19 mouse cellular contexts compared by ENCODE assay signal in genomic region chr1:18758347-18759129, GRCm38 (mm10).
A peak's percentile ranks its signal among the peaks of the same experiment; 100 is the strongest.
DNase-seq lines count a peak whose midpoint lies in the region; ATAC-seq and TF ChIP-seq lines count a peak whose summit lies in the region.
"Had no signal": no experiment of that assay in that cellular context is flagged by ENCODE, and none has a peak within 500 bp of the region (broad histone marks: within the 10 kb centered on the region; RNA-seq: fewer than 3 reads in every experiment).

No protein-coding gene starts in this region.

- H3K4me1 ChIP-seq in forebrain, embryonic 13.5 days = no peaks in the 10 kb centered on the region
- no peaks in the 10 kb centered on the region for H3K4me1 ChIP-seq in forebrain, embryonic 10.5 days
- no peaks in the 10 kb centered on the region for H3K4me1 ChIP-seq in forebrain, postnatal 0 days (ENCODE audit: insufficient read depth)
- peaks cover 5% of the 10 kb centered on the region; the same call in 1 of the 2 replicates for H3K4me1 ChIP-seq in midbrain, embryonic 13.5 days (replicated peaks)
- H3K4me1 ChIP-seq: embryonic facial prominence, embryonic 13.5 days; limb, embryonic 15.5 days; neural tube, embryonic 12.5 days had no signal

- no peaks in the 10 kb centered on the region for H3K27me3 ChIP-seq in forebrain, embryonic 13.5 days
- no peaks in the 10 kb centered on the region for H3K27me3 ChIP-seq in forebrain, embryonic 10.5 days (ENCODE audit: poor library complexity, severe bottlenecking)
- H3K27me3 ChIP-seq in forebrain, postnatal 0 days (ENCODE audit: insufficient read depth, low read length) = no peaks in the 10 kb centered on the region
- no peaks in the 10 kb centered on the region for H3K27me3 ChIP-seq in midbrain, embryonic 13.5 days
- H3K27me3 ChIP-seq: CH12.LX; embryonic facial prominence, embryonic 13.5 days; limb, embryonic 15.5 days; neural tube, embryonic 12.5 days had no signal

- H3K36me3 ChIP-seq in forebrain, embryonic 13.5 days (ENCODE audit: poor library complexity, severe bottlenecking) = no peaks in the 10 kb centered on the region
- H3K36me3 ChIP-seq in forebrain, embryonic 10.5 days (replicated peaks) = no peaks in the 10 kb centered on the region
- H3K36me3 ChIP-seq in forebrain, postnatal 0 days (ENCODE audit: insufficient read depth) = no peaks in the 10 kb centered on the region
- H3K36me3 ChIP-seq in midbrain, embryonic 13.5 days = no peaks in the 10 kb centered on the region
- H3K36me3 ChIP-seq: embryonic facial prominence, embryonic 13.5 days; limb, embryonic 15.5 days; neural tube, embryonic 12.5 days had no signal

- no peak overlapping the region for H3K9ac ChIP-seq in forebrain, embryonic 13.5 days
- H3K9ac ChIP-seq in forebrain, postnatal 0 days = no peak overlapping the region
- no peak overlapping the region for H3K9ac ChIP-seq in midbrain, embryonic 13.5 days (replicated peaks)
- H3K9ac ChIP-seq: embryonic facial prominence, embryonic 13.5 days; limb, embryonic 15.5 days; liver, postnatal 0 days; neural tube, embryonic 12.5 days had no signal

- 56% methylated on average over 3 of the region's 3 CpGs for WGBS in forebrain, embryonic 13.5 days
- WGBS in forebrain, embryonic 10.5 days = 77% methylated on average over 3 of the region's 3 CpGs
- WGBS in forebrain, postnatal 0 days = 45% methylated on average over 3 of the region's 3 CpGs
- 57% methylated on average over 3 of the region's 3 CpGs for WGBS in midbrain, embryonic 13.5 days

- peak; percentile 89 for ATAC-seq in forebrain, embryonic 13.5 days
- ATAC-seq in forebrain, postnatal 0 days = peak; percentile 93
- ATAC-seq in midbrain, embryonic 13.5 days = peak; percentile 81
- ATAC-seq: liver, postnatal 0 days had no signal

- H3K4me2 ChIP-seq in forebrain, embryonic 13.5 days = no peak overlapping the region
- no peak overlapping the region for H3K4me2 ChIP-seq in forebrain, postnatal 0 days (ENCODE audit: low read depth)
- H3K4me2 ChIP-seq in midbrain, embryonic 13.5 days (replicated peaks) = no peak overlapping the region
- H3K4me2 ChIP-seq: embryonic facial prominence, embryonic 13.5 days; limb, embryonic 15.5 days; neural tube, embryonic 12.5 days had no signal

- H3K9me3 ChIP-seq in forebrain, embryonic 13.5 days (replicated peaks) = no peaks in the 10 kb centered on the region
- H3K9me3 ChIP-seq in forebrain, embryonic 10.5 days = no peaks in the 10 kb centered on the region
- no peaks in the 10 kb centered on the region for H3K9me3 ChIP-seq in forebrain, postnatal 0 days (ENCODE audit: low read length)
- H3K9me3 ChIP-seq in midbrain, embryonic 13.5 days = no peaks in the 10 kb centered on the region
- H3K9me3 ChIP-seq: embryonic facial prominence, embryonic 13.5 days; limb, embryonic 15.5 days; neural tube, embryonic 12.5 days had no signal

- H3K27ac ChIP-seq in forebrain, embryonic 13.5 days = no peak overlapping the region
- no peak overlapping the region for H3K27ac ChIP-seq in forebrain, embryonic 10.5 days
- H3K27ac ChIP-seq in forebrain, postnatal 0 days (ENCODE audit: low read depth, low read length) = no peak overlapping the region
- H3K27ac ChIP-seq in midbrain, embryonic 13.5 days = no peak overlapping the region
- H3K27ac ChIP-seq: embryonic facial prominence, embryonic 13.5 days; gastrocnemius, adult 2 months; limb, embryonic 15.5 days; neural tube, embryonic 12.5 days had no signal

- no peak for DNase-seq in forebrain, embryonic 10.5 days (ENCODE audit: extremely low spot score, low spot score)
- peak; percentile 57 for DNase-seq in forebrain, postnatal 0 days
- peak; percentile 44 for DNase-seq in retina, embryonic 14.5 days (ENCODE audit: low spot score)
- DNase-seq in frontal cortex, adult 2 months (ENCODE audit: extremely low spot score in 1 of 2, low spot score in 1 of 2) = no peak
- no peak for DNase-seq in heart, postnatal 25 days (ENCODE audit: low spot score)
- no peak for DNase-seq in liver
- DNase-seq: adrenal gland, adult 2 months; cerebellum, adult 2 months; gastrocnemius, adult 2 months; heart, adult 11 months; kidney, adult 2 months; liver, postnatal 0 days; thymus, adult 18-20 months had no signal

- H3K4me3 ChIP-seq in forebrain, embryonic 13.5 days = no peak overlapping the region
- H3K4me3 ChIP-seq in forebrain, embryonic 10.5 days = no peak overlapping the region
- H3K4me3 ChIP-seq in forebrain, postnatal 0 days (ENCODE audit: low read depth, low read length) = no peak overlapping the region
- no peak overlapping the region for H3K4me3 ChIP-seq in midbrain, embryonic 13.5 days (replicated peaks)
- H3K4me3 ChIP-seq: embryonic facial prominence, embryonic 13.5 days; gastrocnemius, adult 2 months; limb, embryonic 15.5 days; neural tube, embryonic 12.5 days had no signal

- intact Hi-C loops in heart, postnatal 25 days (cut with DNase I) = no loop called here

- TF ChIP-seq CTCF in forebrain, postnatal 0 days (IDR thresholded peaks at IDR 0.05; ENCODE audit: low read depth) = no peak

Comparison
In these comparisons a context has a peak if more than half of its experiments do, and no peak if none do; other contexts are left out.
1. DNase-seq: peak in forebrain, postnatal 0 days (single experiment) and retina, embryonic 14.5 days (single experiment); none in forebrain, embryonic 10.5 days (single experiment), frontal cortex, adult 2 months (0 of 2), heart, postnatal 25 days (single experiment) and liver (single experiment).
2. Peak in every context shown above with its lines, with median percentiles within 50 percentile points of each other: ATAC-seq.